Mouse (Mus musculus) pancreas, adult 10 weeks (tissue): ENCODE measurements around the gene Rnf34. TPM values are rescaled to one million over a fixed set of nuclear protein-coding genes. Genes with fewer than 3 reads are reported as not detected.

Experiments used
- polyA plus RNA-seq: library from polyadenylated mRNA; stranded (reverse); fragments of 350-450 nt; fragmentation: Illumina TruSeq; extraction: RNeasy Lipid Tissue Mini Kit (QIAGEN cat#74804); gene quantifications from one replicate; pipeline ENCODE4 v1.2.3, GENCODE M21; 2015; ENCODE audit warnings: low read depth, low replicate concordance; ENCODE audit not compliant: insufficient read depth

Rnf34 gene
- polyA plus RNA-seq, result 2.2 TPM

GRCm38 (mm10) chr5:122849521-122850318, at the start of gene Rnf34:
Gene Rnf34, plus strand, starts transcription at chr5:122850048.

DNA sequence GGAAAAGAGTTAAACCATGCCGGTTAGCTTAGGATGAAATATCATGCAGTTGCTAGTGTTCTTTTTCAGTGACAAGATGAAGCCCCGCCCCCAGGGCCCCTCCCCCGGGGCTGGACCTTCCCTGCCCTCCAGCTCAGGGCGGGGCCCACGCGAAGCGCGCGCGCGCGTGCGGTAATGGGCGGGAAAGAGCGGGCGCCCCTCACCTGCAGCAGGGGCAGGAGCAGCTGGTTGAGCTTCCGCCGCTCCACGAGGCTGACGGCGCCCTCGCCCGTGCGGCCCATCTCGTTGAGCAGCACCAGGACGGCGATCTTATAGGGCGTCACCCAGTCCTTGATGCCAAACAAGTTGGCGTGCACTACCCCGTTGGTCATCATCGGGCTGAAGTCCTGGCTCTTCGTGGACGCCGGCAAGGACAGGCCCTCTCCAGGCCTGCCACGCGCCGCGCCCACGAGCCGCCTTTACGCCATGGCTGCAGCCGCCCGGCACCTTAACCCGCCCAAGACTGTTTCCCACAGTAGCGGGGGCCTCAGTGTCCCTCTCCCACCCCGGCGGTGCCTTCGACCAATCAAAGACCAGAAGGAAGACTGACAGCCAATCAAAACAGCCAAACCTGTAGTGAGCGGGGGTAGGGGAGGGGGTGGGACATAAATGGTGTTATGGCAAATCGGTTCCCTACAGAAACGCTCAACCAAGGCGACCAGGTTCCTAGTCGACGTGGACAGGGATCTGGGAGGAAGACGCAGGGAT, 28.9 kb upstream of the Rnf34 start, which contains the start of gene Anapc5:
Anapc5 (minus strand) TSS at position 563 of the 747 bp plus-strand sequence.

Other genes with a start within 250 kb of the Rnf34 start
- gene Ift81, start 235.5 kb upstream of the Rnf34 start, polyA plus RNA-seq, result 4.4 TPM
- 3.3 TPM for gene P2rx7, start 206.1 kb upstream of the Rnf34 start, polyA plus RNA-seq
- gene P2rx4, start 142.5 kb upstream of the Rnf34 start, polyA plus RNA-seq, result 16.5 TPM
- 7.6 TPM for gene Camkk2, start 70.6 kb upstream of the Rnf34 start, polyA plus RNA-seq
- 85.3 TPM for gene Anapc5, start 28.7 kb upstream of the Rnf34 start, polyA plus RNA-seq
- 4.5 TPM for gene Kdm2b, start 139.8 kb downstream of the Rnf34 start, polyA plus RNA-seq
- gene Orai1, start 165.0 kb downstream of the Rnf34 start, polyA plus RNA-seq, result 4.7 TPM
- gene Morn3, start 197.0 kb downstream of the Rnf34 start, polyA plus RNA-seq, result not detected
- 7.0 TPM for gene Tmem120b, start 218.4 kb downstream of the Rnf34 start, polyA plus RNA-seq